Mouse (Mus musculus) C2C12 (cell line): Measurements from ENCODE around the gene Nxpe4.

Experiments used
- CTCF ChIP-seq: IDR thresholded peaks from one replicate; pipeline ENCODE4 v1.5.1; 2011; ENCODE audit not compliant: control insufficient read depth, insufficient read depth, insufficient read length
- MAX ChIP-seq: IDR thresholded peaks from one replicate; pipeline ENCODE4 v1.6.1; 2011; ENCODE audit warnings: mild to moderate bottlenecking, control low read depth

- TF ChIP-seq MAX (no peak), CTCF (no peak)
Observed at GRCm38 (mm10) chr9:48417994-48418393, 256.2 kb downstream of the Nxpe4 start.
